Mouse (Mus musculus) CD4-positive, CD25-positive, alpha-beta regulatory T cell, adult 4 months (primary cell): ENCODE results near the gene Slc7a15. TPM values are rescaled to one million over a fixed set of nuclear protein-coding genes. Genes with fewer than 3 reads are reported as not detected.

Experiments
- ATAC-seq: one replicate; pipeline ENCODE4 v1.8.0; 2017
- polyA plus RNA-seq, 2 experiments: library from polyadenylated mRNA; unstranded; fragments of 100-300 nt; shearing (Covaris generic); gene quantifications; one replicate each; pipeline ENCODE4 v1.2.1; 2017

The Slc7a15 gene
- polyA plus RNA-seq, 2 experiments from 2014 or later = not detected

- no peak for ATAC-seq
These were observed 94.7 kb downstream of the Slc7a15 start for GRCm38 (mm10) chr12:8504131-8504530.

DNA sequence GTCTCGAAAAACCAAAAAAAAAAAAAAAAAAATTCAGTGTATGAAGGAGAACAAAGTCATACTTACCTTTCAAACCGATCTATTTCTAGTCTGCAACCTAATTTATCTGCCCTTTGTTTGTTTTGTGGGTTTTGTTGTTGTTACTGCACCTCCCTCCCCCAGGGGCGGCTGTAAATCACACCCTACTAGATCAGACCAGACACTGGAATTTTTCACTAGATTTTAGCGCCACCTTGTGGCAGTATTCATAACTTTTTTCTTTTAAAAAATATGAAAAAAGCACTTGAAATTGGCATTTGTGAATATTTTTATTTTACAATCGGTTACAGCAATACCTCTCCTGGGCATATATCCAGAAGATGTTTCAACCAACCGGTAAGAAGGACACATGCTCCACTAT, 96.3 kb downstream of the Slc7a15 start:
- ATAC-seq = no peak

DNA sequence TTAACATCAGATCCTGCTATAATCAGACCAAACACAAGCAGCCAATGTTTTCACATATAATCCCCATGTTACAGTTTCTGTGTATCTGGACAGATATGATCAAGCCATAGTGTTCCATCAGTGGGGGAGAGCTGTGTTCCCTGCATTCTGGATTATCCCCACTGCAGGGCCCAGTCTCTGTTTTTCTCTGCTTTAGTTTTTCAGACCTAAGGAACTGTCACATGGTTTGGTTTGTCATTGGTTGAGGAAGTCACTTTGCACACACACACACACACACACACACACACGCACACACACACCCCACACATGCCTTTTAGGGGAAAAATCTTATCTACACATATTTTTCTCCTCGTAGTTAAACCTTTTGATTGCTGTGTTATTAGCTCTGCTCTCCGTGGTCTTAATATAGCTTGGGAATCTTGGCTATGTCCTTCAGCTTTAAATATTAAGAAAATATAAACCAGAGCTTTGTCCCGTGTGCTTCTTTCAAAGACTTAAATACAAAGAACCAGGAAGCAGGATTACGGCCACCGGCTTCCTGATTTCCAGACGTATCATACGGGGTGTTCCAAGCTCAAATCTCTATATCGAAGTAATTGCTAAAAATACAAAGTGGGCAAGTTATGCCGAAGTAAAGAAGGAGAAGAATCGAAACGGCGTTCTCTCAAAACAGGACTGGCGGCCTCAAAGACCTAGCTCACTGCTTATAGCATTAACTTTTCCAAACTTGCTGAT, 97.1 kb downstream of the Slc7a15 start:
- no peak for ATAC-seq

DNA sequence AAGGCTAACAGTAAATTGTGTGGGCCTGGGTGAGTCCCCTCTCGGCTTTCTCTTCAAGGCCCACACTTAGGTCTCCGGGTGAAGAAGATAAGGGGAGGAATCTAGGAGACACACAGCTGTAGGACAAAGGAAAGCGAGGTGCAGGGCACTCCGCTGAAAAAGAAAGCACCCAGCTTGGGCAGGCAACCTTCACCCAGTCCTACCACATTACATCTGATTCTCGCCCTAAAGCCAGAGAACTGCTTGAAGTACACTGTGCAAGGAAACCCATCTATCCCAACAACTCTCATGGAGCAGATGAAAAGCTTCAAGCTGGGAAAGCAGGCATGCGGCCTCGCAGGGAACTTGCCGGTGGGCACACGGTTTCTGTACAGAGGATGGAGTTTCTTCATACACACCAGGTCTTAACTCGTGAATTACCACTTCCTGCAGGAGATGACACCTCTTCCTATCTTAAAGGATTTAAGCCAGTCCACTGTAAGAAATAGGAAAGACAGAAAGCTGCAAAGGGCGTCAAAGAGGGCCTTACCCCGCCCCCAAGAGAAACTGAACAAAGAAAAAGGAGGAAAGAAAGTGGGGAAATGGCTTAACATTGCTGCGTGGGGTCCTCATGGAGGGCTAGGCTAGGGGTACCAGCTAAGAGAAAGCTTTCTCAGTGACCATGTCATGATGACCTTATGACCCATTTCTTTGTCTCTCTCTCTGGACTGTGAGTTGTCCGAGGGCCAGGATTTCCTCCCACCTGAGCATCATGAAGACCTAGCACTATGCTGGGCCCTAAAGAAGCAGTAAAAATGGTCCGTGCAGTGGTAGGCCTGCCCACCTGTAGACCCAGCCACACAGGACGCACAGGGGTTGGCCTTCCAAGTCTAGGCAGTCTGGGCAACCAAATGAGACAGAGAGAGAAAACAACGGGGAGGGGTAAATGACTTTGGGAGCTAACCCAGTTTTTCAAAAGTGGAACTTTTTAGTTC, 98.0 kb downstream of the Slc7a15 start:
- peak; percentile 1 for ATAC-seq

DNA sequence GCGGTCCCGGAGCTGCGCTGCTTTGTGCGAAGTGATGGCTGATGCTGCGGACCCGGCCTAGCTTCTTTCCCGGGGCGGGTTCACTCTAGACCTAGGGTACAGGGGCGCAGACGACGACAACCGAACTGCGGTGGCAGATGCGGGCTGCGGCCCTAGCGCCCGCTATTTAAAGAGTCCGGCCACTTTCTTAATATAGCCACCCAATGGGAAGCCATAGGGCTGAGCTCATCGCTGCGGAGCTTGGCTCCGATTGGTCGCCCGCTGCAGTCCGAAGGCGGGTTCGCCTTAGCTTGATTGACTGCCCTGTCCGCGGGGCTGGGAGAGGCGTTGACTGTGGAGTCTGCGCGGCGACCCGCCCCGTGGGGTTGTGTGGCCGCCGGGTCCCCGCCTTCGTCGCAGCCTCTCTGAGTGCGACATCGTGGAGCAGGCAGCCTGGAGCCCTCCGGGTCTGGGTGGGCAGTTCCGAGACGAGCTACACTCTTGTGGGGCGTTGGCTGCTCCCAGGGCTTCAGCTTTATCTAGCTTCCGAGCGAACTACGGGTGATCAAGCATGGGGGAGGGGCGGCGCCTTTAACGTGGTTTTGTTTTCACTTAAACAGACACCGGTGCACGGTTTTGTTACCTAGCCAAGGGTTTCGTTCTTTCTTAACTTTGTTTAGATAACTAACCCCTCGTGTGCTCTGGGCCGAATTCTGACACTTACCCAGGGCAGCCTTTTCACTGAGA, 98.8 kb downstream of the Slc7a15 start, which contains the start of gene Rhob:
TSS of gene Rhob (minus strand) at position 139 of the 726 bp plus-strand sequence.
- peak; percentile 82 for ATAC-seq

GRCm38 (mm10) chr12:8499001-8499870, 99.6 kb downstream of the Slc7a15 start:
- peak; percentile 26 for ATAC-seq

- no peak for ATAC-seq
These were observed 100.3 kb downstream of the Slc7a15 start for GRCm38 (mm10) chr12:8498591-8499000.

GRCm38 (mm10) chr12:8498148-8498571, 100.7 kb downstream of the Slc7a15 start:
- no peak for ATAC-seq

- ATAC-seq = no peak
These were observed 101.6 kb downstream of the Slc7a15 start for GRCm38 (mm10) chr12:8497314-8497706.

DNA sequence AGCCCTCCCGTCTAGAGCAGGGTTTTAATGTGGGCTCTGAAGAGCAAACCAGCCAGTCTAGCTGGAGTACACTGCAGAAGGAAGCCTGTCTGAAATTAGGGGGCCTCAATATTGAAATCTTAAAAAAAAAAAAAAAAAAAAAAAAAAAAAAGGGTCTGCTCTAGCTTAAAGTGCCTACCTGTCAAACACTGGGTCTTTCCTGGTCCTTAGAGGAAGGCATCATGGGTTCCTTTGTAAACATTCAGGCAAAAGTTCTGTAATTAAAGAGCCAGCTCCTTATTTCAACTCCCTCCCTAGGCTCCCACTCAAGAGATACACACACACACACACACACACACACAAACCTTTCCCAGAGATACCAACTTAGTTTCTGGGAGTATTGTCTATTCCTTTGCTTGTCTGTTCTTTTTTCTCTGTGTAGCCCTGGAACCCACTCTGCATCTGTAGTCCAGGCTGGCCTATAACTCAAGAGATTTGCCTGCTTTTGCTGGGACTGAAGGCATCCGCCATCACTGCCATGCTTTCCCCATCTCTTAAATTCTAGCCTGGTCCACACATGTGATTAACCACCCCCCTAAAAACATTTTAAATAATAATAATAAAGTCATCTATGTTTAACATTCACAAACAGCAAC, 102.1 kb downstream of the Slc7a15 start:
- ATAC-seq = no peak

GRCm38 (mm10) chr12:8495881-8496678, 102.8 kb downstream of the Slc7a15 start:
- no peak for ATAC-seq

GRCm38 (mm10) chr12:8494675-8495074, 104.2 kb downstream of the Slc7a15 start:
- ATAC-seq = no peak

GRCm38 (mm10) chr12:8493386-8493785, 105.5 kb downstream of the Slc7a15 start:
- no peak for ATAC-seq

DNA sequence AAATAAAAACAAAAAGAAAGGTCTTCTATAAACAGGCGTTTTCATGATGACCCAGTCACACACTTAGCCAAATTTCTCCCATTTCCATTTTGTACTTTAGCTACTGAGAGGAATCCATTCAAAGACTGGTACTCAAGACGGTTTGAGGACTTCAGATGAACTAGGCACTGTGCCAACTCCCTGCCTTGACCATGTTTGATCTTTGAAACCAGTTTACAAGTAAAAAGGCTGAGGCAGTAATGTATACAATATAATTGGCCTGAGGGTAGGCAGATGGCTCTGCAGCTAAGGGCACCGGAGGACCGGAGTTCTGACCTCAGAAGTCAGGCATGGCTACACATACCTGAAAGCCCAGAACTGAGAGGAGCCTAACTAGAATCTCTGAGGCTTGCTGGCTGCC, 109.8 kb downstream of the Slc7a15 start:
- ATAC-seq = no peak

DNA sequence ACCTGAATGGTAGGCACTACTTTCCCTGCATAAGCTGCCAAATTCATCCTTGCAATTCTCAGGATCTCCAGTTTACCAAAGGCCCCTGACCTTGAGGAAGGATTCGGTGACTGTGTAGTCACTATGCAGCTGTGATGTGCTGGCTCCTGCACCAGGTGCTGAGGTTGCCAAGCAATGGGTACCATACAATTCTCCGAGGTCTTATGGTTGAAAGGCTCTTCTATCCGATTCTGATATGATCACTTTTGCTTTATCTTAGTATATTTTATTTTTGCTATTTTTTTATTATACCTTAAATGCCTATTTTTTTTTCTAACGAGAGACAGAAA, 110.2 kb downstream of the Slc7a15 start:
- ATAC-seq = no peak

GRCm38 (mm10) chr12:8487959-8488651, 110.8 kb downstream of the Slc7a15 start:
- no peak for ATAC-seq

GRCm38 (mm10) chr12:8487281-8487680, 111.6 kb downstream of the Slc7a15 start:
- ATAC-seq = no peak

DNA sequence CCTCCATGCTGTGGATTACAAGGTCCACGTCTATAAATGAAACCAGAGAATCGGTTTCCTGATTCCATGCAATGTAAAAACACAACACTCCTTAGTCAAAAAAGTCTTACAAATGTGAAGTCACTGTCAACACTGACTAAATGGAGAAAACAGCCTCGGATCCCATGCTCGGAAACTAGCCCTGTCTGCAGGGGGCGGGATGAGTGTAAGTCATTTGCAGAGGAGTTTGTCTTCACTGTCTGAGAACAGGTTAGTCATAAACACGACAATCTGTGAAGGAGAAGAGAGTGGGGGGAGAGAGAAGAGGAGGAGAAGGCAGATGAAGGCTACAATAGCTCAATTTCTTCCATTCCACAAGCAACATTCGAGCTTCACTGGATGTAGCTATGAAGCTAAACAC, 113.6 kb downstream of the Slc7a15 start:
- no peak for ATAC-seq

GRCm38 (mm10) chr12:8482169-8482568, 116.7 kb downstream of the Slc7a15 start:
- no peak for ATAC-seq
